Mouse (Mus musculus): Measurements from ENCODE around the gene Gm10309. TPM values are rescaled to one million over a fixed set of nuclear protein-coding genes. Genes with fewer than 3 reads are reported as not detected.

Gene Gm10309
- total and polyA plus RNA-seq, 3 experiments, result 0.17 to 0.53 TPM; not detected in 1

DNA sequence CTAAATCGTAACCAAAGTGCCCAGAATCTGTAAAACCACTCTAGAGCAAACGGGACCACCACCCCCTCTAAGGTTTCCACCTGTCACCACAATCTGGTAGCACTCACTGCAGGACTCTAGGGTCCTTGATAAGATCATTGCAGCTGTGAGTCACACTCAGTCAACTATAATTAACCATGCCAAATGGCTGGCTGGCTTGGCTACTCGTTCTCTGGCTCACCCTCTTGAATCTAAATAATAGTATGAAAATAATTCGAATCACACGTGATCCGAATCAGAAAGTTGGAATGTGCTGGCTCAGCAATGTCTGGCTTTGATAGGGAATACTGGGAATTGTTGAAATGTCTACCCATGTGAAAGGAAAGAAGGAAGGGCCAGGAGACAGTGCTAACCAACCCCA is 48.5 kb downstream of the Gm10309 start:
- dilution Hi-C loops (cut with MboI; ENCODE audit: extremely low pct_ligation_motif_present, extremely low pct_unique_long_range_greater_than_20kb, low sequenced_read_pairs), result no loop called here
- Histone ChIP-seq H3K79me2 (replicated peaks; ENCODE audit: control insufficient read depth, extremely low read depth, insufficient read depth, poor library complexity, severe bottlenecking) (no peaks in the 10 kb centered on the region; the same call in 1 of the 2 replicates), H3K4me1 (ENCODE audit: control insufficient read depth in 1 of 2, insufficient read depth in 2 of 2) (peaks cover 14 to 46% of the 10 kb centered on the region in 2 experiments), H3K27me3 (replicated peaks) (no peaks in the 10 kb centered on the region), H3K27ac (ENCODE audit: insufficient read depth, low read depth) (no peak overlapping the region), H3K9ac (ENCODE audit: insufficient read depth, low read depth) (no peak overlapping the region), H3K4me3 (replicated peaks in 1 of 3; ENCODE audit: low read depth in 2 of 3, low read length in 2 of 3, poor library complexity in 1 of 3) (no peak overlapping the region), H3K36me3 (replicated peaks in 1 of 2; ENCODE audit: control insufficient read depth in 1 of 2, insufficient read depth in 1 of 2, low read length in 1 of 2) (peaks cover 0 to 14% of the 10 kb centered on the region in 2 experiments), H3K4me2 (ENCODE audit: insufficient read depth, low read depth, poor library complexity, severe bottlenecking) (no peak overlapping the region), H3K9me3 (replicated peaks; ENCODE audit: low read length) (no peaks in the 10 kb centered on the region)
- no peak for TF ChIP-seq EP300 (IDR thresholded peaks at IDR 0.05; ENCODE audit: low read length)
- TF ChIP-seq RCOR1 (conservative IDR thresholded peaks at IDR 0.05; ENCODE audit: low read depth, low read length), result no peak
- no peak for DNase-seq (ENCODE audit: extremely low read depth)
- in situ Hi-C loops (cut with MboI; ENCODE audit: low pct_ligation_motif_present, low pct_unique_long_range_greater_than_20kb, low sequenced_read_pairs), result loop anchor here (25.0 kb wide), 1 partner anchor 794 kb away; no protein-coding TSS in a partner anchor

DNA sequence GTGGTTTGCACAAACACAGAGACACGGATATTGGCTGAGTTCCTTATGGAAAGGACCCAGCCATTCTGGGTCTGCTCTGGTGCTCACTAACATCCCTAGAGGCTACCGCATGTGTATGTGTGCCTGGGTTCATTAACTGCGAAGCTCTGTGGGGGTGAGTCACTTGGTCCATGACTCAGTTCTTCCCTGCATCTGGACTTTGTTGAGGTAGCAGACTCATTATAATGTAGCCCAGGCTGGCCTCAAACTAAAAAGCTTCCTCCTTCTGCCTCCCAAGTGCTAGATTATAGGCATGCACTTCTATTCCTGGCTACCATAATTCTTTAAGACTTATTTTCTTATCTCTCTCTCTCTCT is 50.7 kb downstream of the Gm10309 start:
- Histone ChIP-seq H3K79me2 (replicated peaks; ENCODE audit: control insufficient read depth, extremely low read depth, insufficient read depth, poor library complexity, severe bottlenecking) (no peaks in the 10 kb centered on the region; the same call in 1 of the 2 replicates), H3K4me2 (ENCODE audit: insufficient read depth, low read depth, poor library complexity, severe bottlenecking) (no peak overlapping the region), H3K9me3 (replicated peaks; ENCODE audit: low read length) (no peaks in the 10 kb centered on the region), H3K4me3 (replicated peaks in 1 of 3; ENCODE audit: low read depth in 2 of 3, low read length in 2 of 3, poor library complexity in 1 of 3) (no peak overlapping the region), H3K9ac (ENCODE audit: insufficient read depth, low read depth) (no peak overlapping the region), H3K27me3 (replicated peaks) (no peaks in the 10 kb centered on the region), H3K36me3 (replicated peaks in 1 of 2; ENCODE audit: control insufficient read depth in 1 of 2, insufficient read depth in 1 of 2, low read length in 1 of 2) (peaks cover 0 to 14% of the 10 kb centered on the region in 2 experiments), H3K27ac (ENCODE audit: insufficient read depth, low read depth) (no peak overlapping the region), H3K4me1 (ENCODE audit: control insufficient read depth in 1 of 2, insufficient read depth in 2 of 2) (peaks cover 10 to 27% of the 10 kb centered on the region in 2 experiments; a peak in 3 of 4 replicates)
- no peak for TF ChIP-seq MAZ (IDR thresholded peaks at IDR 0.05; ENCODE audit: low read depth, low read length)
- no peak for TF ChIP-seq KAT2A (IDR thresholded peaks at IDR 0.05; ENCODE audit: insufficient replicate concordance, low read length)
- TF ChIP-seq SIN3A (IDR thresholded peaks at IDR 0.05; ENCODE audit: low read length), result no peak
- no peak for TF ChIP-seq GABPA (IDR thresholded peaks at IDR 0.05; ENCODE audit: insufficient replicate concordance, low read depth, low read length)
- TF ChIP-seq HCFC1 (IDR thresholded peaks at IDR 0.05; ENCODE audit: low read depth, low read length), result no peak
- TF ChIP-seq EP300 (IDR thresholded peaks at IDR 0.05; ENCODE audit: low read length), result peak; percentile 89
- TF ChIP-seq JUND (conservative IDR thresholded peaks at IDR 0.05; ENCODE audit: low read depth, low read length), result peak; percentile 90
- peak; percentile 90 for TF ChIP-seq JUN (IDR thresholded peaks at IDR 0.05; ENCODE audit: insufficient read depth, low read depth, low read length)
- TF ChIP-seq IRF4 (IDR thresholded peaks at IDR 0.05; ENCODE audit: low read depth, low read length), result peak; percentile 33
- TF ChIP-seq NRF1 (IDR thresholded peaks at IDR 0.05; ENCODE audit: low read depth, low read length), result no peak
- no peak for TF ChIP-seq ELF1 (IDR thresholded peaks at IDR 0.05; ENCODE audit: low read depth, low read length)
- TF ChIP-seq MYC (IDR thresholded peaks at IDR 0.05; ENCODE audit: low read depth, low read length), result 0 out of 2 replicates have a peak, but pooled peaks have one; percentile 35
- peak; percentile 23; the same call in 1 of the 2 replicates for TF ChIP-seq TCF12 (IDR thresholded peaks at IDR 0.05; ENCODE audit: low read depth, low read length)
- no peak; the same call in 1 of the 2 replicates for TF ChIP-seq MXI1 (IDR thresholded peaks at IDR 0.05; ENCODE audit: low read depth, low read length)
- peak; percentile 89 for TF ChIP-seq ETS1 (conservative IDR thresholded peaks at IDR 0.05; ENCODE audit: low read depth, low read length)
- no peak for TF ChIP-seq ZNF384 (IDR thresholded peaks at IDR 0.05; ENCODE audit: low read depth, low read length)
- TF ChIP-seq BHLHE40 (IDR thresholded peaks at IDR 0.05; ENCODE audit: low read depth, low read length), result peak; percentile 80
- TF ChIP-seq POLR2A (IDR thresholded peaks at IDR 0.05; ENCODE audit: low read depth, low read length), result no peak
- 0 out of 2 replicates have a peak, but pooled peaks have one; percentile 13 for TF ChIP-seq MAFK (IDR thresholded peaks at IDR 0.05; ENCODE audit: insufficient replicate concordance, low read length)
- 0 out of 2 replicates have a peak, but pooled peaks have one; percentile 38 for TF ChIP-seq MEF2A (IDR thresholded peaks at IDR 0.05; ENCODE audit: borderline replicate concordance, low read depth, low read length)
- dilution Hi-C loops (cut with MboI; ENCODE audit: extremely low pct_ligation_motif_present, extremely low pct_unique_long_range_greater_than_20kb, low sequenced_read_pairs), result no loop called here
- in situ Hi-C loops (cut with MboI; ENCODE audit: low pct_ligation_motif_present, low pct_unique_long_range_greater_than_20kb, low sequenced_read_pairs), result loop anchor here (25.0 kb wide), 1 partner anchor 792 kb away; no protein-coding TSS in a partner anchor
- DNase-seq (ENCODE audit: extremely low read depth), result peak; percentile 84
